Mouse (Mus musculus): Measurements from ENCODE around the gene Tgm3.

GRCm38 (mm10) chr2:129998476-129998875 is 13.7 kb upstream of the Tgm3 start:
- no peak for TF ChIP-seq POLR2A (IDR thresholded peaks at IDR 0.05; ENCODE audit: borderline replicate concordance, insufficient read depth, low read length)
- no peak for TF ChIP-seq CTCF (IDR thresholded peaks at IDR 0.05; ENCODE audit: borderline replicate concordance, insufficient read depth, low read depth, low read length)

All from cerebellum, adult 2 months (tissue).